Mouse (Mus musculus): ENCODE data around the gene Tgfbr3. TPM values are rescaled to one million over a fixed set of nuclear protein-coding genes. Genes with fewer than 3 reads are reported as not detected.

Tgfbr3 gene
- polyA plus RNA-seq, 1 experiment from 2014 or later, result 7.8 TPM

- ATAC-seq (ENCODE audit: low FRiP score) (no peak), DNase-seq (ENCODE audit: low spot score, missing footprints) (no peak)
- 86% methylated on average over 6 of the region's 6 CpGs for WGBS
- Histone ChIP-seq H3K27me3 (ENCODE audit: control insufficient read depth, insufficient read depth, low read length) (peaks cover 15% of the 10 kb centered on the region), H3K9ac (ENCODE audit: low read length) (no peak overlapping the region), H3K27ac (ENCODE audit: low read depth, low read length) (no peak overlapping the region), H3K4me1 (ENCODE audit: control insufficient read depth, insufficient read depth, low read length) (peaks cover 3% of the 10 kb centered on the region; the same call in 1 of the 2 replicates), H3K4me2 (no peak overlapping the region), H3K9me3 (ENCODE audit: control insufficient read depth, low read length) (no peaks in the 10 kb centered on the region), H3K4me3 (ENCODE audit: low read depth, low read length) (no peak overlapping the region), H3K36me3 (ENCODE audit: control insufficient read depth, insufficient read depth, low read length) (no peaks in the 10 kb centered on the region)
Measured at GRCm38 (mm10) chr5:107285563-107285962, 3.9 kb downstream of the Tgfbr3 start.

- Histone ChIP-seq H3K36me3 (ENCODE audit: control insufficient read depth, insufficient read depth, low read length) (no peaks in the 10 kb centered on the region), H3K27me3 (ENCODE audit: control insufficient read depth, insufficient read depth, low read length) (peaks cover 11% of the 10 kb centered on the region), H3K9me3 (ENCODE audit: control insufficient read depth, low read length) (no peaks in the 10 kb centered on the region), H3K4me3 (ENCODE audit: low read depth, low read length) (no peak overlapping the region), H3K4me2 (no peak overlapping the region), H3K9ac (ENCODE audit: low read length) (no peak overlapping the region), H3K4me1 (ENCODE audit: control insufficient read depth, insufficient read depth, low read length) (peaks cover 3% of the 10 kb centered on the region; the same call in 1 of the 2 replicates), H3K27ac (ENCODE audit: low read depth, low read length) (no peak overlapping the region)
- WGBS, result 78% methylated on average over 10 of the region's 10 CpGs
- DNase-seq (ENCODE audit: low spot score, missing footprints) (no peak), ATAC-seq (ENCODE audit: low FRiP score) (no peak)
Measured at GRCm38 (mm10) chr5:107283935-107284524, 5.4 kb downstream of the Tgfbr3 start.

- Histone ChIP-seq H3K9ac (ENCODE audit: low read length) (no peak overlapping the region), H3K27me3 (ENCODE audit: control insufficient read depth, insufficient read depth, low read length) (peaks cover 2% of the 10 kb centered on the region), H3K4me1 (ENCODE audit: control insufficient read depth, insufficient read depth, low read length) (no peaks in the 10 kb centered on the region), H3K36me3 (ENCODE audit: control insufficient read depth, insufficient read depth, low read length) (no peaks in the 10 kb centered on the region), H3K4me2 (no peak overlapping the region), H3K27ac (ENCODE audit: low read depth, low read length) (no peak overlapping the region), H3K9me3 (ENCODE audit: control insufficient read depth, low read length) (no peaks in the 10 kb centered on the region), H3K4me3 (ENCODE audit: low read depth, low read length) (no peak overlapping the region)
- WGBS, result 81% methylated on average over 9 of the region's 9 CpGs
- DNase-seq (ENCODE audit: low spot score, missing footprints) (peak; percentile 37), ATAC-seq (ENCODE audit: low FRiP score) (no peak)
Measured at GRCm38 (mm10) chr5:107282561-107283307, 6.7 kb downstream of the Tgfbr3 start.

- H3K36me3 ChIP-seq (ENCODE audit: control insufficient read depth, insufficient read depth, low read length), result no peaks in the 10 kb centered on the region
- WGBS, result 71% methylated on average over 4 of the region's 4 CpGs
- no peak overlapping the region for H3K4me2 ChIP-seq
- H3K4me1 ChIP-seq (ENCODE audit: control insufficient read depth, insufficient read depth, low read length), result no peaks in the 10 kb centered on the region
- no peak overlapping the region for H3K27ac ChIP-seq (ENCODE audit: low read depth, low read length)
- H3K9me3 ChIP-seq (ENCODE audit: control insufficient read depth, low read length), result no peaks in the 10 kb centered on the region
- no peaks in the 10 kb centered on the region for H3K27me3 ChIP-seq (ENCODE audit: control insufficient read depth, insufficient read depth, low read length)
- DNase-seq (ENCODE audit: low spot score, missing footprints) (peak; percentile 59), ATAC-seq (ENCODE audit: low FRiP score) (no peak)
- H3K4me3 ChIP-seq (ENCODE audit: low read depth, low read length), result no peak overlapping the region
- H3K9ac ChIP-seq (ENCODE audit: low read length), result no peak overlapping the region
Measured at GRCm38 (mm10) chr5:107279263-107279662, 10.2 kb downstream of the Tgfbr3 start.

- ATAC-seq (ENCODE audit: low FRiP score) (no peak), DNase-seq (ENCODE audit: low spot score, missing footprints) (no peak)
- H3K27ac ChIP-seq (ENCODE audit: low read depth, low read length), result no peak overlapping the region
- peaks cover 8% of the 10 kb centered on the region; the same call in 1 of the 2 replicates for H3K4me1 ChIP-seq (ENCODE audit: control insufficient read depth, insufficient read depth, low read length)
- H3K4me2 ChIP-seq, result no peak overlapping the region
- no peaks in the 10 kb centered on the region for H3K27me3 ChIP-seq (ENCODE audit: control insufficient read depth, insufficient read depth, low read length)
- 79% methylated on average over 3 of the region's 3 CpGs for WGBS
- H3K9ac ChIP-seq (ENCODE audit: low read length), result no peak overlapping the region
- no peaks in the 10 kb centered on the region for H3K36me3 ChIP-seq (ENCODE audit: control insufficient read depth, insufficient read depth, low read length)
- no peak overlapping the region for H3K4me3 ChIP-seq (ENCODE audit: low read depth, low read length)
- no peaks in the 10 kb centered on the region for H3K9me3 ChIP-seq (ENCODE audit: control insufficient read depth, low read length)
Measured at GRCm38 (mm10) chr5:107276186-107276585, 13.2 kb downstream of the Tgfbr3 start.

- H3K9me3 ChIP-seq (ENCODE audit: control insufficient read depth, low read length), result no peaks in the 10 kb centered on the region
- DNase-seq (ENCODE audit: low spot score, missing footprints) (no peak), ATAC-seq (ENCODE audit: low FRiP score) (no peak)
- H3K36me3 ChIP-seq (ENCODE audit: control insufficient read depth, insufficient read depth, low read length), result no peaks in the 10 kb centered on the region
- no peaks in the 10 kb centered on the region; the same call in 1 of the 2 replicates for H3K27me3 ChIP-seq (ENCODE audit: control insufficient read depth, insufficient read depth, low read length)
- no peak overlapping the region for H3K9ac ChIP-seq (ENCODE audit: low read length)
- peaks cover 19% of the 10 kb centered on the region for H3K4me1 ChIP-seq (ENCODE audit: control insufficient read depth, insufficient read depth, low read length)
- 25% methylated on average over 11 of the region's 11 CpGs for WGBS
- no peak overlapping the region for H3K4me2 ChIP-seq
- H3K4me3 ChIP-seq (ENCODE audit: low read depth, low read length), result no peak overlapping the region
- H3K27ac ChIP-seq (ENCODE audit: low read depth, low read length), result no peak overlapping the region
Measured at GRCm38 (mm10) chr5:107272252-107273028, 17.0 kb downstream of the Tgfbr3 start.

GRCm38 (mm10) chr5:107269006-107269328 is 20.5 kb downstream of the Tgfbr3 start:
- H3K9me3 ChIP-seq (ENCODE audit: control insufficient read depth, low read length), result no peaks in the 10 kb centered on the region
- H3K27me3 ChIP-seq (ENCODE audit: control insufficient read depth, insufficient read depth, low read length), result no peaks in the 10 kb centered on the region; the same call in 1 of the 2 replicates
- 7% methylated on average over 6 of the region's 6 CpGs for WGBS
- H3K4me2 ChIP-seq, result no peak overlapping the region
- no peak overlapping the region for H3K9ac ChIP-seq (ENCODE audit: low read length)
- no peaks in the 10 kb centered on the region for H3K36me3 ChIP-seq (ENCODE audit: control insufficient read depth, insufficient read depth, low read length)
- H3K27ac ChIP-seq (ENCODE audit: low read depth, low read length), result no peak overlapping the region
- H3K4me3 ChIP-seq (ENCODE audit: low read depth, low read length), result no peak overlapping the region
- peaks cover 19% of the 10 kb centered on the region for H3K4me1 ChIP-seq (ENCODE audit: control insufficient read depth, insufficient read depth, low read length)
- peak; percentile 63 for ATAC-seq (ENCODE audit: low FRiP score)
- no peak for DNase-seq (ENCODE audit: low spot score, missing footprints)

GRCm38 (mm10) chr5:107268121-107269005 is 21.1 kb downstream of the Tgfbr3 start:
- Histone ChIP-seq H3K9me3 (ENCODE audit: control insufficient read depth, low read length) (no peaks in the 10 kb centered on the region), H3K4me3 (ENCODE audit: low read depth, low read length) (no peak overlapping the region), H3K27me3 (ENCODE audit: control insufficient read depth, insufficient read depth, low read length) (no peaks in the 10 kb centered on the region; the same call in 1 of the 2 replicates), H3K4me2 (no peak overlapping the region), H3K4me1 (ENCODE audit: control insufficient read depth, insufficient read depth, low read length) (peaks cover 19% of the 10 kb centered on the region), H3K36me3 (ENCODE audit: control insufficient read depth, insufficient read depth, low read length) (no peaks in the 10 kb centered on the region), H3K27ac (ENCODE audit: low read depth, low read length) (no peak overlapping the region), H3K9ac (ENCODE audit: low read length) (no peak overlapping the region)
- WGBS, result 37% methylated on average over 16 of the region's 16 CpGs
- ATAC-seq (ENCODE audit: low FRiP score) (peak; percentile 39), DNase-seq (ENCODE audit: low spot score, missing footprints) (peak; percentile 54)
